Mouse (Mus musculus) thymus, postnatal 14 days (tissue): ENCODE measurements around the gene Arhgdia.
A peak's percentile ranks its signal among the peaks of the same experiment; 100 is the strongest.
"Not testable (repeated sequence)": the region's sequence is repeated elsewhere in the genome, so short reads cannot be mapped to it uniquely, and the experiment has no call there.

Source experiments
- DNase-seq: peaks from one replicate; pipeline ENCODE4 v3.0.0; 2021

The Arhgdia gene

DNA sequence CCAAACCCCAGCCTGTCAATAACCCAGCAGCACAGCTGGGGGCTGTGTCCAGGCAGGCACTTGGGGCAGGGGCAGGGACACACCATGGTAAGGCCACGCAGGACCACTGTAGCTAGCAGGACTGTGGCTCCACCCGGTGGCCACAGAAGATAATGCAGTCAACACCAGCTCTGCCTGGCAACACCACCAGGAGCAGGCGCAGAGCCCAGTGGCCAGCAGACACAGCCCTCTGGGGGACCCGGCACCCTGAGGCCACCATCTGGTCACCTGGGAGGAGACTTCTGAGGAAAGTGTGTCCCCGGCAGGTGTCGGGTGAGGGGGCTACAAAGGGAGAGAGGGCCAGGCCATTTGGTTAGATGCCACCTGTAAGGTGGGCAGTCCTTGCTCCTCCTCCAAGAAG is 31.3 kb upstream of the Arhgdia start:
- peak; percentile 83 for DNase-seq

DNA sequence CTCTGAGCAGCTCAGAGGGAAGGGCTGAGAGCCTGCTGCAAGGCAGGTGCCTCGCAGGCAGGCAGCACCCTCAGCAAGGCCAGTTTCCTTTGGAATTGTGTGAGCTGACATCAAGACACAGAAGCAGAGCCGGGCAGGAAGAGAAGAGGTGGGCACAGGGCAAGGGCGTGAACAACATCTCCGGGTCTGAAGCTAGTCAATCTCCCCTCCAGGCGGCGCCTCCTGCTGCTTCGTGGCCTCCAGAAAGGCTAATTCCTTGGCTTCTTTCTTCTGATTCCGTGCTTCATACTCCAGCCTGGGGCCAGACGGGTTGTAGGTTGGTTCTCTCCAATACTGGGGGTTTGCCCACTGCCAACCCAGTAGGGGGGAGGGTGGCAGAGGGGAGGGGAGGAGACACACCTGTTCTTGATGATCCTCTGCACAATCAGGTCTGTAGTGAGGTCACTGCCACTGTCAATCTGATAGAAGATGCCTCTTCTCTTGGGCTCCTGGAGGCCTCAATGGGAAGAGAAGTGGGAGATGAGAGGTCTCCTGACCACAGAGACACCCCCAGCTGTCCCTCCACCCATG is 29.1 kb upstream of the Arhgdia start:
- no peak for DNase-seq

DNA sequence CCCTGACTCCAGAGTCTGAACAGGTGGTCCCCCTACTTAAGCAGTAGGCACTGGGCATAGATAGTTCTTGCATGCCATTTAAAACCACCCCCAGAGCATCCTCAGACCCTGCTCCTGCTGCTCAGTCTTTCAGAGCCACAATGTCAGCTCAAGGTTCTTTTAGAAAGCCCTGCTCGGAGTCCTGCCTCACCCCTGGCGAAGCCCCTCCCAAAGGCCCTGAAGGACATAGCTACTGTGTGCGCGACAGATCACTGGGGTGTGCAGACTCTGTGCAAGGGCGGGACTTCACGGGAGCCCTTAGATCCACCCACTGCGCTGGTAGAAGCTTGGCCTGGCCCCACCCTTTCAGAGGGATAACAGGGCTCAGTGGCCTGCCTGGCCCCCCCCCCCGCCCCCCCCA is 27.8 kb upstream of the Arhgdia start:
- DNase-seq = no peak

DNA sequence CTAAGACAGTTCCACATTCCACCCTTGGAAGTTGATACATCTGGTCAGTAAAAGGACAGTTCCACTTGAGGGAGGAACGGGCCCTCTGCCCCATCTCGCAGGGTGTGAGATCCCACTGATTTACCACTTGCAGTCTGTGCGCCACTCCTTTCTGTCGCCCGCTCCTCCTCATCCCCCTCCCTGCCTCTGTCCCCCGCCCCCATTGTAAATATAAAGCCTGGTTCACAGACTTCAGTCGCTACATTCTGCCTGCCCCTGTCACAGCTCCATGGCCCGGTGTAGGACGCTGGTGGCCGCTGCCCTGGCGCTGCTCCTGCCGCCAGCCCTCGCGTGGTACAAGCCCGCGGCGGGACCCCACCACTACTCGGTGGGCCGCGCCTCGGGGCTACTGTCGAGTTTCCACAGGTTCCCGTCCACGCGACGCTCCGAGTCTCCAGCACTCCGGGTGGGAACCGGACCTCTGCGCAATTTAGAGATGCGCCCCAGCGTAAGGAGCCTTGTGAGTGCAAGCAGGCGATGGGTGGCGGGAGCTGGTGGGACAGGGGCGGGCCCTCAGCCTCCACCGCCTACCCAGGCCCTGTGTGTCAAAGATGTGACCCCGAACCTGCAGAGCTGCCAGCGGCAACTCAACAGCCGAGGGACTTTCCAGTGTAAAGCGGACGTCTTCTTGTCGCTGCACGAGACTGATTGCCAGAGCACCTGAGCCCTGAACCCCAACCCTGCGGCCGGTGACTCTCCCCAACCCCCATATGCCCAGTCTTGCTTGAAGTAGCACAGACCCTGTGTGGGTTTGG is 27.0 kb upstream of the Arhgdia start, which contains the start of gene Npb:
Gene Npb (plus strand): TSS at position 237 of the 794 bp plus-strand sequence.
- no peak for DNase-seq

DNA sequence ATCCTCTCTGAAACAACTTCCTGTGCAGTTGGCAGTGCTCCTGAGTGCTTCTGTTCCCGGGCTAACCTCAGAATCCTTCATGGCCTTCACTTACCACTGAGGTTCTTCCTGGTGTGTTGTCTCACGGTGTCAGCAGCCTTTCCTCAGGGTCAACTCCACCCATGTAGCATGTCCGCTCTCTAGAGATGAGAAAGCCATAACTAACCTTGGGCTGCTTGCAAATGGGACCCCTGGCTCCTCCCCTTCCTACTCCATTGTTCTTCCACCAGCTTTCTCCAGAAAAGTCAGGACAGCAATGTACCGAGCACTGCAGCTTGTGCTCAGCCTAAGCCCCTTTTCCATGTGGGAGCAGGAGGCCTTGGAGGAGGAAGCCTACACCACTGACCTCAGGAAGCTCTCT is 25.3 kb upstream of the Arhgdia start:
- no peak for DNase-seq

DNA sequence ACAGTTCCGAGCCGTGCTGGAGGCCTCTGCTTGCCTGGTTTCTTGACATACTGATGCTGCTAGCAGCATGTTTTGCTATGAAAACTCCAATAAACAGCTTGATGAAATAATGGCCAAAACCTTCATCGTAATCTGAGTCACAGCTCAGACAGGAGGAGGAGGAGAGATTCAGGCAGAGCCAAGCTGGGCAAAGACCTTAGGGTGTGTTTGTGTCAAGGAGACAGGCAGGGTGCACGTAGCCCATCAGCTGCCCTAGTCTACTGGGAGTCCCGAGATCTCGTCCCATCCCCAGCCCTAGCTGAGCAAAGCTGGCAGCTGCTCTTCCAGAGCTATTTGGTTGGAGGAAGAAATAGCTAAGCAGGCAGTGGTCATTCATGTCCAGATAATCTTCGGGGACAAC is 24.2 kb upstream of the Arhgdia start:
- no peak for DNase-seq

DNA sequence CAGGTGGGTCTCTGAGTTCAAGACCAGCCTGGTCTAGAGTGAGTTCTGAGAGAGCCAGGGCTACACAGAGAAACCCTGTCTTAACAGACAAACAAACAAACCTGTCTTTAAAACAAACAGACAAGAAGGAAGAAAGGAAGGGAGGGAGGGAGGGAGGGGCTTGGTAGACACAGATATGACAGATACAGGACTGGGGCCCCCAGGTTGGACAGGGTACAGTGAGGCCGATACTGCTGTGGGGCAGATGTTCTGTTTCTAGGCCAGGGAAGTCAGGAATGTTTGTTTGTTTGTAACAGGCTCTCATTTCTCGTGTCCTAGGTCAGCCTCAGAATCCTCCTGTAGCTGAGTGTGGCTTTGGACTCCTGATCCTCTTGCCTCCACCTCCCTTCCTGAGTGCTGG is 22.1 kb upstream of the Arhgdia start:
- DNase-seq = no peak

DNA sequence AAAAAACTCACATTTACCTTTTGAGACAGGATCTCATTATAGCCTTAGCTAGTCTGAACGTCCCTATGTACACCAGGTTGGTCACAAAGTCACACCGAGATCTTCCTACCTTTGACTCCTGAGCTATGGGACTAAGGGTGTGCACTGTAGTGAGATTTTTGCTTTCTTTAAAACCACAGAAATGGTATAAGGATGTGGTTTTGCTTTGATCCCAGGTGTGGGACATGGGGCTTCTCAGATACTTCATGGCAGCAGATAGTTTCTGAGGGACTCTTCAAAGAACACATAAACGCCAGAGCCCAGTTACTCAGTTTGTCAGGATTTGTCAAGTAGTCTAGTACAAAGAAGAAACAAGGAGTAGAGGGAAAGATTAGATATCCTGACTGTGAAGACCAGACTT is 19.3 kb upstream of the Arhgdia start:
- peak; percentile 48 for DNase-seq

DNA sequence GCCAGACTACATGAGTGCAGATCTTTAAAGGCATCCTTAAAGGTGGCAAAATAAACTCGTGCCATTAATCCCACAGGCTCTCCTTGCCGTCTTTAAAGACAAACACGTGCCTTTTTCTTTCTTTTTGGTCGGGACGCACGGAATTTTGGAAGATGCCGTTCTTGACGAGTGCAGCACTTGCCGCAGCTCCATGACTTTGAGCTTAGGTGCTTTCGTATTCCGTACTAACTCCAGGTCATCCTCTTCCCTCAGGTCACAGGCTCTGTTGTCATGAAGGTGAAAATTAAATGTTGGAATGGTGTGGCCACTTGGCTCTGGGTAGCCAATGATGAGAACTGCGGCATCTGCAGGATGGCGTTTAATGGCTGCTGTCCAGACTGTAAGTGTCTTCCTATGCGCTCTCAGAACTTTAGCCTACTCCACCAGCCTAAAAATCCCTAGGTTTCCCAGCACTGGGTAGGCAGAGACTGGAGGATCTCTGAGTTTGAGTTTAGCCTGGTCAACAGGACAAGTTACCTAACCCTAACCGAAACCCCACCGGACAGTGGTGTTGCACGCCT is 17.6 kb upstream of the Arhgdia start:
- DNase-seq = no peak

DNA sequence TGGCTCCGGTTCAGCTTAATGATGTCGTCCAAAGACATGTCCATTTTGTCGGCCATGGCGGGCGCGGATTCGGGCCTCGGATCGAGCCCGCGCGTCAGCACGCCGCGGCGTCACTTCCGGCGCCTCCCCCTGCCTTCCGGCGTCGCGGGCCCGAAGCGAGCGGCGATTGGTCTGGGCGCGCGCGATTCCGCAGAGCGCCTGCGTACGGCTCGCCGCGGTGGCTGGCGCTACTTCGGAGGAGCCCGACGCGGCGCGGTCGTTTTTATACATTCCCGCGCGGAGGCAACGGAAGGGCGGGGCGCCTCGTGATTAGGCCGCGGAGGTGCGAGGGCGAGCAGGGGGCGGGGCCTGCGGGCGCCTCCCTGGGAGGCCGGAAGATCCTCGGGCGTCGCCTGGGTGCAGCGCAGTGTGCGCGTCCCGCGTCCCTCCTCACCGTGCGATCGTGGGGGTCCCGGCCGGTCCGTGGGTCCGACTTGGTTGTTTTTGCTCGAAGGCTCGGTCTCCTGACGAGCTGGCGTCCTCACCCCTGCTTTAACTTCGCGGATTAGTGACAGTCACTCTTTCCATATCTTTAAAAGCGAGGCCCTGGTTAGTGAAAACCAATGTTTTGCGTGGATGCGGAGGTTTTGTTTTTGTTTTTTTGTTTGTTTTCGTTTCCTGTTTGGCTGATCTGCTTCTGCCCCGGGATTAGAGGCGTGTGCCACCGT is 17.0 kb upstream of the Arhgdia start, which contains the start of the genes Alyref and Anapc11:
Gene Alyref (minus strand): TSS at position 83 of the 707 bp plus-strand sequence.
Gene Anapc11 (plus strand): TSS at position 139 of the 707 bp plus-strand sequence.
- peak; percentile 97 for DNase-seq

DNA sequence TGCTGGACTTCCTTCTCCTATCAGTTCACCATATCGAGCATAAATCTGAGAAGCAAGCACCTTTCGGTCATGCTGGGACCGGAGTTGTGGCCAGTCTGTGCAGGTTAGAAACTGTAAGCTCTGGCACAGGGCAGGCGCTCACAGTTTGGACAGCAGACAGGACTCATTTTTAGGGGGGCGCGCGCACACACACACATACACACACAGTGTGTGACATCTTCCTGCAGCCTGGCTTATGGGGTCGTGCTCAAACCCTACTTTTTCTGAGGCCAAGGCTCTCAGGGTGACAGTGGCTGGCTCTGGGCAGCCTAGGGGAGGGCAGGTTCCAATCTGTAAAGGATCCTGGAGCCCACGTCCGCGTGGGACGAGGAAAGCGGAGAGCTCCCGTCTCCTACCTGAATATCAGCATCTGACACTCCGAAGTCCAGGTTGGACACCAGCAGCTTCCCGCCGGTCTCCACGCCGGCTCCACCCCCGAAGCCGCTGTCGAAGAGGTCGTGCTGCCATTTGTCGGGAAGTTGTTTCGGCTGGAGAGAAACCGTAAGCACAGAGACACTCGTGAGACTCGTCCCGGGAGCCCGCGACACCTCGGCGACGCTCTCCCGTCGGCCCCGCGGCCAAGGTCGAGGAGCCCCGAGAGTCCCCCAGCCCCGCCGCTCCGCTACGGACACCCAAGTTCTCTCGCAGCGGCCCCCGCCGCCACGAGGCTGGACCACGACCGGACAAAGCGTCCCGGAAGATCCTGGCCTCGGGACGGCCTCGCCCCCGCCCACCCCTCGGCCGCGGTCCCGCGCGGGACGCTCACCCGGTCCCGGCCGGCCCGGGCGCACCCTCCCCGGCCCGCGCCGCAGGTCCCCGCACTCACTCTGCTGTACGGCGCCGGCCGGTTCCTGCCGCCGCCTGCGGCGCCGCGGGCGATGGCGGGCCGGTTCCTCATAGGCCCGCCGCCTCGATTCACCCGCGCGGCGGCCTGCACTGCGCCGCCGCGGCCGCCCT is 16.1 kb upstream of the Arhgdia start:
- DNase-seq = peak; percentile 50

DNA sequence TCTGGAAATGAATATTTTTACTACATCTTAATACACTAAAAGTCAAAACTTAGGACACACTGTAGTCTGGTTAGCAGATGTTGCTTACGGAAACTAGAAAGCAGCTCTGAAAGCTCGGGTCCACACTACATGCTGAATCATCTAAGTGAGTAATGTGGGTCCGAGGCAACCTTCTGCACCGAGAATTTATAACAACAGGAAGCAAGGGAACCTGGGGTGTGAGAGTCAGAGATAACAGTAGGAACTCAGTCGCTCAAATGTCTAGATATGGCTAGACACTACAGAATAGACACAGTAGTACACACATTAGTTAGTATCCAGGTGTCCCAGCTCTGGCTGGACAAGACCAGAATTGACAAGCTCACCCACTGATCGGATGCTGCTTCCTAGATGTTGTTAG is 7.1 kb upstream of the Arhgdia start:
- no peak for DNase-seq

DNA sequence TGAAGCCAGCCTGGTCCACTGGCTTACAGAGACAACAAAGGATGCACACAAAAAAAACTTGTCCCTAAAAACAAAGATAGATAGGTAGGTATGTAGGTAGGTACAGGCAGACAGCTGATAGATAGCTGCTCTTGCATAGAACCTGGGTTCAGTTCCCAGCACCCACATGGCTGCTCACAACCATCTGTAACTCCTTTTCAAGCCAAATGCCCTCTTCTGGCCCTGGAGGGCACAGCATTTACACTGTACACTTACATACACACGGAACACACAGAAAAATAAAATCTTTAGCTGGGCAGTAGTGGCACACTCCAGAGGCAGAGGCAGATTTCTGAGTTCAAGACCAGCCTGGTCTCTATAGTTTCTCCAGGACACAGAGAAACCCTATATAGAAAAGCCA is 2.5 kb upstream of the Arhgdia start:
- no peak for DNase-seq

DNA sequence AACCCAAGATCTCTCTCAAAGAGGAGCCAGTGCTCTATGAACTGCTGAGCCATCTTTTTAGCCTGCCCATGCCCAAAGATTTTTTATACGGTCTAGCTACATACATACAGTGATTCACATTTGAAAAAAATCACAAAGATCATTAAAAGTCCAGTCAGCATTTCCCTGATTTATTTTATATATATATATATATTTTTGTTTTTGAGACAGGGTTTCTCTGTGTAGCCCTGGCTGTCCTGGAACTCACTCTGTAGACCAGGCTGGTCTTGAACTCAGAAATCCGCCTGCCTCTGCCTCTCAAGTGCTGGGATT is 1.5 kb upstream of the Arhgdia start:
- DNase-seq = not testable (repeated sequence)

DNA sequence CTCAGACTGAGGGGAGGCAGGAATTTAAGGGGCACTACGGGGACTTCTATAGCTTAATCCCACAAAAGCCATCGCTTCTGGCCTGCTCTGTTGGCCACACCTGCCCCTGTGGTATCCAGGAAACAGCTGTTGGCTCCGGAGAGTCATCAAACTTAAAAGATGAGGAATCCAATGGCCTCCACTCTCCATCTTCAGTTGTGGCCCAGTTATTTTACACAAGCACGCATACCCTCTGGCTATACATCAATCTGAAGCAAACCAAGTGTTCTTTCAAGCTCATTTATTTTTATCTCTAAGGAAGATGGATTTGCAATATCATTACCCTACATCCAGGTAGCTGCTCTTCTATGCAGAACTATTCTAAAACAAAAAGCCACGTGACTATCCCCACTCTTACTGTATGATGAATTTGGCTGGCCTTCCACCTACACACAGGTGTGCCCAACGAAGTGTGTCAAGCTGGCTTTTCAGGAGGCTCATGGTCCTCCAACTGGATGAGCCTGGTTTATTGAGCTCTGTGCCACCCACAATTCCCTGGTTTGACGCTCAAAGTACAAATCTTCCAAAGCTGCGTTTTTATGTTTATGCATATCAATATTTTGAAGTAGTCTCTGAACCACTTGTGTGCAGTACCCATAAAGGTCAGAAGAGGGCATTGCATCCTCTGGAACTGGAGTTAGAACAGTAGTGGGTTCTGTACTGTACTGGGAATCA is 1.0 kb upstream of the Arhgdia start:
- DNase-seq = peak; percentile 66

DNA sequence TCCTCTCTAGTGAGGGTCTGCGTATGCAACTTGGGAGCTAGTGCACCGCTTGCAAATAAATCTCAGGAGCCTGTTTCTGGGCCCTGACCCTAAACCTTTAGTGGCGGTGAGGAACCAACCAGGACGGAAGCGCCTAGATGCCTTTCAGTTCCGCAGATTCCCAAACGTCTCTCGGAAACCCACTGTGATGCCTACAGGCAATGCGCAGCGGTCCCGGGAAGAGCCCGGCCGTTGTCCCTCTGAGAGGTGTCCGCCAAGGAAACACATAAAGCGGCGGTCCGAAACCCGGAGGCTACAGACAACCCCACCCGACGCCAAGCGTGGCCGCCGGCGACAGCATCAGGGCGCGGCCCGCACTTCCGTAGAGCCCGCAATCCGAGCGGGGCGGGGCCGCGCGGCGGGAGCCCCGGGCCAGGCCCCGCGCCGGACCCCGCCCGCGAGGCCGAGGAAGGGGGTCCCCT is 523 bp downstream of the Arhgdia start:
- DNase-seq = peak; percentile 58

DNA sequence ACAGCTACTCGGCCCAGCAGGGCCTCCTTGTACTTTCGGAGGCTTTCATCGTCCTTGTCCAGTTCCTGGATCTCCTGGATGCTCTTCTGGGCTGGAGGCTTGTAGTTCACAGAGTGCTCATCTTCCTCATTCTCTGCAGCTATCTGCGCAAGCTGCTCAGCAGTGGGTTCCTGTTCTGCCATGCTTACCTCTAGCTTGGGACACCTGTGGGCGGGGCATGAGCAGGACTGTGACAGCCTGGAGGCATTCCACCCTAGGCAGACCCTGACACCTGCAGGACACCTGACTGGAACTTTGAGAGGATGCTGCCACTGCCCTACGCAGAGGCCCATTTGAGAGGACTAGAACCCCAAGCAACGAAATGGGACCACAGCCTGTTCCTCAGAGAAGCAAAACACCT is 1.2 kb downstream of the Arhgdia start:
- peak; percentile 42 for DNase-seq

DNA sequence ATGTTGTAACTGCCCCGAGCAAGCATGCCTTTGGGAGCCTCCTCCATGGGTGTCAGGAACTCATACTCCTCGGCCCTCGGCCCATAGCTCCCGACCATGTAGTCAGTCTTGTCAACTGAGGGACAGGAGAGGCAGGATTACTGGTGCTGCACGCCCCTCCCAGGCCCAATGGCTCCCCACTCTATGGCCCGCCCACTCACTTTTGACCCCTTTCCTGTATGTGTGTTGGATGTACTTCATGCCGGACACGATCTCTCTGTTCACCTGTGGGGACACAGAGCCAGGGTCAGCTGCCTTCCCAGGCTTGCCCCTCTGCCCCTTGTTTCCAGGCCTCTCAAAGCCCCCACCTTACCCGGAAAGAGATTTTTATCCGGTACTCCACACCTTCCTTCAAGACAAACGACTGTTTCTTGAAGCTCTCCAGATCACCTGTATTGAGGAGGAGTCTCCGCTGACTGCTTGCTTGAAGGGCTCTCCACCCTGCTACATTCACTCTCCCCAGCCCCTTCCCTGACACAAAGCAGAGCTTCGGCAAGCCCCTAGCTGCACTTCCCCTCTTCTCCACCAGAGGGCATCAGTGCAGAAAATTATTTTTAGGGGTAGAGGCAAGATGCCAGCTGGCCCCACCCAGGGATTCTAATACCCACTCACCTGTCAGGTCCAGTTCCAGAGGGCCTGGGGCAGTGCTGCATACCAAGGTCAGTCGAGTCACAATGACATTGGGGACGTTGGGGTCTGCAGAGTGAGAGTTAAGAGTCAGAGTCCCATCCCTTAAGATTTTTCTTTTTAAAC is 1.9 kb downstream of the Arhgdia start:
- DNase-seq = peak; percentile 88

DNA sequence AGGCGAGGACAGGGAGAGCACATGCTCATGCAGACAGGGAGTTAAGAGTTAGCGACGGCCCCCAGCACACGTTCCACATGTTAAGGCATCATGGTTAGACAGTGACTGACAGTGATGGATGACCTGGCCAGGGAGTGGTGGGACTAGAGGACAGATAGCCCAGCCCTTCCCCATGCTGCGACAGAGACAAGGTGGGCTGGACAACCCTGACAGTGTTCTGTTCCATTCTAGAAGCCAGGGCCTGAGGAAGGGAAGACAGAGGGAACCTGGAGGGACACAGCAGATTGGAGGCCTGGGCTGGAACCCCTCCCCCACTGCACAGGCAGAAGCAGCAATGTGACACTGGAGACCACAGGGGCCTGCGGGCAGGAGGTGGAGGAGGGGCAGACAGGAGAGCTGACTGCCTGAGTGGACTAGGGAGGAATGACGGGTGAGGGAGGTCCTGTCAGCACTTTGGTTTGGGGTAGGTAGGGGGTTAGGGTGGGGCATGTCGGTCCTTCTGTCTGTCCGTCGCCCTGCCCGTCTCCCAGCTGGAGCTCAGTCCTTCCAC is 2.7 kb downstream of the Arhgdia start:
- peak; percentile 23 for DNase-seq

DNA sequence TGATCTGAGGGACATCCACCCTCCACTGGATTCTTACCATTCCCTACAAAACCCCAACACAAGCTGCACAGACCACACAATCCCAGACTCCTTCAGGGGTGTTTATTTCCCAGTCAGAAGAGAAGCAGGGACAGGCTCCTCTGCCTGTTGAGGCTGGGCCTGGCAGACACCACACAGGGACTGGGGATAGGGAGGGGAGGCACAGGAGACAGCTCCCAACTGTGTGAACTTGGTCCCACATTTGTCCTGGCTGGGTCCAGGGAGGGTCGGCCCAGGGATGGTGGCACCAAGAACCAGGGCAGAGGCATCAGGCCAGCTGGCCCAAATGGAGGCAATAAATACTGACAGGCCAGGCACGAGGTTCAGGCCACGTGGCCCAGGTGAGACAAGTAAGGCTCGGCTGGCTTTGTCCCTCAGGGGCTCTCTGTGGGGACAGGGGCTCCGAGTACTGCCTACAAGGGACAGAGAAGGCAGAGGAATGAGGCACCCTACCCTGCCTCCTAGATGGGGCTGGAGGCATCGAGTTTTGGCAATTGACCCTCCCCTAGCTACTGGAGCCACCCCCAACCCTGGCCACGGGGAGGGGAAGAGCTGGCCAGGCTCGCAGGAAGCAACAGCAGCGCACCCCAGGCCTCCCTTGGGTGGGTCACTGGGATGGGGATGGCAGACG is 3.3 kb downstream of the Arhgdia start:
- peak; percentile 18 for DNase-seq
